Mouse (Mus musculus): ENCODE measurements around the gene Lrrc8a. TPM values are rescaled to one million over a fixed set of nuclear protein-coding genes. Genes with fewer than 3 reads are reported as not detected.

Lrrc8a gene
- polyA plus RNA-seq (2016; fragmentation: Nextera tagmentation; extraction: Ambion mirVana) = 38.3 and 43.4 TPM in 2 replicates

DNA sequence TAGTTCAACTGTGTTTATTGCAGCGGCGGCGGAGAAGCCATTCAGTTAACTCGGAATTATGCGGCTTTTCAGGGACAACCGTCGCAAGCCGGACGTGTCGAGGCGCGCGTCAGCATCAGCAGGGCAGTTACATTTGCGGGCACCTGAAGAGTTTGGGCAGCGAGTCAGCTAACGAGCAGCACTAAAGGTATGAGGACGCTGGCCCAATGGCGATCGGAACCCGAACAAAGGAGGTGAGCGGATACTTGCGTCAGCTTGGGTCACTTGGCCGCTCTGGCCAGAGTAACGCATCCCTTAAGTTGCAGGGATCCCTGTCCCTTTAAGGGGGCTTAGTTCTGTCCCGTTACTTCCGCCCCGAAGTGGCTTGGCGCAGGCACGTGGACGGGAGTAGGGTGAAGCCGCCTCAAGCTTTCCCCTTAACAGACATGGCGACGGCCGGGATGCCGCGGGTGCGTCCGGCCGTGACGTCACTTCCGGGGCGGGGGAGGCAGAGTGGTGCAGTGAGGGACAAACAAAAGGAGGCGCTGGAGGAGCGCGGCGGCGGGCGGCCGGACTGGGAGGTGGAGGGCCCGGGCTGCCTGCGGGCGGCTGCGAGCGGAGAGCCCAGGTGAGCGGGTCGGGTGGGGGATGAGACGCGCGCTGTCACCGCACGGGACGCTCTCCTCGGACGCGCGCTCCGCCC, at the start of gene Lrrc8a:
Lrrc8a (plus strand) TSS at position 517 of the 682 bp plus-strand sequence.
- Histone ChIP-seq H3K4me3 (peak within 1 kb of the TSS; percentile 89), H3K36me3 (peaks cover 35% of the 10 kb centered on the region), H3K27me3 (ENCODE audit: insufficient read depth, poor library complexity, severe bottlenecking) (no peaks in the 10 kb centered on the region), H3K4me1 (replicated peaks) (peaks cover 39% of the 10 kb centered on the region), H3K9me3 (no peaks in the 10 kb centered on the region), H3K27ac (peak within 1 kb of the TSS; percentile 95)
- under 1% methylated on average over 67 of the region's 67 CpGs for WGBS
- DNase-seq (ENCODE audit: low spot score) = peak; percentile 100

DNA sequence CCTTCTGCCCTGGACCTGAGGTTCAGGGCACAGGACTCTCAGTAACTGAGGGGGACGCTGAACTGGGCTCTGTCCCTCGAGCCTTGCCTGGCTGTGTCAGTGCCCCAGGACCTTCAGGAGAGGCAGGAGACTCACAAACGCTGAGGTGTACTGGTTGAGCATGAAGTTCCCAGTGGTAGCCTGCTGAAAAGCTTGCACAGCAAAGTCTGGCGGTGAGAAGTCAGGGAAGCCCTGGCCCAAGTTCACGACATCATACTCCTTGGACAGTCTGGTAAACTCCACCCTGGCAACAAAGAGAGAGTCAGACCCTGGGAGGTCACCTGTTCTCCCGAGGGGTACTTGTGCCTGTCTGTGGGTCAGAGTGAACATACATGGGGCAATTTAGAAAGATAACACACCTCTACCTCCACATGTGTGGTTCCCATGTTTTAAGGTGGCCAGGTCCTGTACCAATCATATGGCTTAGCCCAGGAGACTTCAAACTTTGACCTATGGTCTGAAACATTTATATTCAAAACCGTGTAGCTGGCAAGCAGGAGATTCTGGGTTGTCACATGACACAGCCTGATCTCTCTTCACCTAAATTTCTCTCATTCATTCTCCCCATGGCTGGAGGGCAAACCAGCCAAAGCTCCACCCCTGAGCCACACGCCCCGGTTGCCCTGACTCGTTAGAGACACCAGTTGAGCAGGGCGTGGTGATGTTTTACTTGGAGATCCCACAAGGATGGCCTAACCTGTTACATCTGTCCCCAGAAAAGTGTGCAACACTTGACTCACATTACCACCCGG, 45.5 kb upstream of the Lrrc8a start:
- no peak overlapping the region for H3K4me3 ChIP-seq
- 91% methylated on average over 12 of the region's 12 CpGs for WGBS

DNA sequence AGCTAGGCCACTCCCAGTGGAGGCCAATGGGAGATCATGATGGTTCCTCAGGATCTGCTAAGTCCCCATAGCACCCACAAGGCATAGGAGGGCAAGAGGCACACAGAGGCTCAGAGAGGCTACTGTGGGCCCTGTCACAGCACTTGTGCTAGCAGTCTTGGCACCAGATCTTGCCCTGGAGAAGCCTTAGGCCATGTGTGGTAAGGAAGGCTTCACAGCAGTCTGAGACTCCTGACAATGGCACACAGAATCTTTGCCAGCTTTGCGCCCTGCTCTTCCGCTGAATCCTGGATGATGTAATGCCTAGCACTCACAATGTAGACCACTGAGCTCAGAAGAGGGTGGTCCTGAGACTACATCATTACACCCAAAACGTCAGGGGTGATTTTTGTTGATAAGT, 42.9 kb upstream of the Lrrc8a start:
- no peak overlapping the region for H3K4me3 ChIP-seq
- 84% methylated on average over 3 of the region's 3 CpGs for WGBS
- DNase-seq (ENCODE audit: low spot score) = no peak
- no peaks in the 10 kb centered on the region for H3K9me3 ChIP-seq
- H3K27ac ChIP-seq = no peak overlapping the region
- H3K4me1 ChIP-seq (replicated peaks) = no peaks in the 10 kb centered on the region
- H3K27me3 ChIP-seq (ENCODE audit: insufficient read depth, poor library complexity, severe bottlenecking) = no peaks in the 10 kb centered on the region
- peaks cover 3% of the 10 kb centered on the region; the same call in 1 of the 2 replicates for H3K36me3 ChIP-seq

More for the DNA sequence above, 45.5 kb upstream of the Lrrc8a start:
- peaks cover 7% of the 10 kb centered on the region; the same call in 1 of the 2 replicates for H3K36me3 ChIP-seq
- H3K9me3 ChIP-seq = no peaks in the 10 kb centered on the region
- no peak overlapping the region for H3K27ac ChIP-seq
- no peaks in the 10 kb centered on the region for H3K27me3 ChIP-seq (ENCODE audit: insufficient read depth, poor library complexity, severe bottlenecking)
- no peak for DNase-seq (ENCODE audit: low spot score)
- no peaks in the 10 kb centered on the region for H3K4me1 ChIP-seq (replicated peaks)

DNA sequence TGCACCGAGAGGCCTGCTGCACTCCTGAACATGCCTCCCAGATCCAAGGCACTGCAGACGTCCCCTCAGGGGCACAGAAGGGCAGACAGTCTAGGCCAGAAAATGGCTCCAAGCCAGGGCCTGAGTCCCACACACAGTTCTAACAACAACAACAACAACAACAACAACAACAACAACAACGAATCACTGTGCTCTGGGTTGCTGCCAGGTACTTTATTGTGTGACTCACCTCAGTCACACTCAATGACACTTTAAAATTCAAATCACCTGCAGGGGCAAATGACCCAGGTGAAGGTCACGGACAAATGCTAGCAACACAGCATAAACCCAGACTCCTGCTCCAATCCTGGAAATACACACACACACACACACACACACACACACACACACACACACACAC, 39.5 kb upstream of the Lrrc8a start:
- Histone ChIP-seq H3K9me3 (no peaks in the 10 kb centered on the region), H3K36me3 (no peaks in the 10 kb centered on the region), H3K27me3 (ENCODE audit: insufficient read depth, poor library complexity, severe bottlenecking) (no peaks in the 10 kb centered on the region), H3K4me1 (replicated peaks) (no peaks in the 10 kb centered on the region), H3K27ac (no peak overlapping the region), H3K4me3 (no peak overlapping the region)
- WGBS = 66% methylated on average over 4 of the region's 4 CpGs
- DNase-seq (ENCODE audit: low spot score) = no peak

DNA sequence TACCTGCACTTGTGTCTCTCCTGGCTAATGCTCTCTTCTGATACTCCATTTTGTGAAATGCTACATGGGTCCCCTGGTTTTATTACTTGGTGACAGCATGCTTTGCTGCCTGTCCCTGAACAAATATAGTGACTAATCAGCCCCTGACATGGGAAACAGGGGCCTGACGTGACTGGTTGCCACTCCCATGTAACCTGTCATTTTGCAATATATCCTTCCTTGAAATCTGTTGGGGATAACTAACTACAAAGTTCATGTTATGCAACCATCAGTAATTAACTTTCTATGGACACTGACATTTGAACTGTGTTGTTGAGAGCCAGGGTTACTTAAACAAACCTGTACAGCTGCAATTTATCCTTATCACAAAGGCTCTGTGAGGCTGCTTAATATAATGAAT, 37.5 kb upstream of the Lrrc8a start:
- H3K4me3 ChIP-seq = no peak overlapping the region
- H3K27ac ChIP-seq = no peak overlapping the region
- no peaks in the 10 kb centered on the region for H3K36me3 ChIP-seq
- H3K9me3 ChIP-seq = no peaks in the 10 kb centered on the region
- H3K27me3 ChIP-seq (ENCODE audit: insufficient read depth, poor library complexity, severe bottlenecking) = no peaks in the 10 kb centered on the region
- WGBS = 77% methylated on average over 1 of the region's 1 CpGs
- no peak for DNase-seq (ENCODE audit: low spot score)
- peaks cover 8% of the 10 kb centered on the region for H3K4me1 ChIP-seq (replicated peaks)

DNA sequence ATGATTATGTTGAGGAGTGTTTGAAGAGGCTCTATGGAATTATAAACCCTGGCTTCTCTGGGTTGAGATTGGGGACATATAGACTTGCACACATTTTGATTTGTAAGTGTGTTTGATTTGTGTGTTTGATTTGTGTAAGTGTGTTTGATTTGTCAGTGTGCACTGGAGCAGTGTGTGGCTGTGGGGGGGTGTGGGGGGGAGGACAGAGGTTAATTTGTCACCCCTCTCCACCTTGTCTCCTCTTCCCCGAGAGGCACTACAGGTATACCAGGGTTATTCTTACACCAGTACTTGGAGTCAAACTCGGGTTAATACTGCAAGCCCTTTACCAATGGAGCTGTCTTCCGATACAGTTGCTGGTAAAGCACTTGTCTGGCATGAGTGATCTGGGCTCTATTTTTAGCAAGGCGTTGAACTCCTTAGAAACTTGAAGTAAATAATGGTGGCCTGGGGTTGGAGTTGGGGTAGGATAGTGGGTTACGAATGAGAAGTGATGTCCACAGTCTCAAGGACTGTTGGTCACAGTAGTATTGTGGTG, 37.1 kb upstream of the Lrrc8a start:
- no peak overlapping the region for H3K27ac ChIP-seq
- no peaks in the 10 kb centered on the region for H3K27me3 ChIP-seq (ENCODE audit: insufficient read depth, poor library complexity, severe bottlenecking)
- no peak overlapping the region for H3K4me3 ChIP-seq
- no peaks in the 10 kb centered on the region for H3K36me3 ChIP-seq
- peaks cover 8% of the 10 kb centered on the region for H3K4me1 ChIP-seq (replicated peaks)
- no peak for DNase-seq (ENCODE audit: low spot score)
- 84% methylated on average over 5 of the region's 5 CpGs for WGBS
- H3K9me3 ChIP-seq = no peaks in the 10 kb centered on the region

DNA sequence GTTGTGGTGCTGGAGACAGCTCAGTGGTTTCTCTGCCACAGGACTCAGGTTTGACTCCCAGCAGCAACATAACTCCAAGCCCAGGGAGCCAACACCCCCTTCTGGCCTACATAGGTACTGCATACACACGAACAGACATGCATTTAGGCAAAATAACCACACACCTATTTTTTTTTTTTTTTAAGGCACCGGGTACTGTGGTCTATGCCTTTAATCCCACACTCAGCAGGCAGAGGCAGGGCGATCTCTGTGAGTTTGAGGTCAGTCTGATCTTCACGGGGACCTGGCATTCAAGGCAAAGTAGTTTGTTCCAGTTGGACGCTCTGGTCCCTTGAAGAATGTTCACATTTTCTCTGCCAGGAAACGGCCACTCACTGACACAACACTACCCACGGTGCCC, 34.1 kb upstream of the Lrrc8a start:
- 77% methylated on average over 7 of the region's 7 CpGs for WGBS
- H3K36me3 ChIP-seq = no peaks in the 10 kb centered on the region
- H3K27ac ChIP-seq = no peak overlapping the region
- no peaks in the 10 kb centered on the region for H3K27me3 ChIP-seq (ENCODE audit: insufficient read depth, poor library complexity, severe bottlenecking)
- H3K4me1 ChIP-seq (replicated peaks) = peaks cover 23% of the 10 kb centered on the region
- no peaks in the 10 kb centered on the region for H3K9me3 ChIP-seq
- peak; percentile 25 for DNase-seq (ENCODE audit: low spot score)
- no peak overlapping the region for H3K4me3 ChIP-seq

DNA sequence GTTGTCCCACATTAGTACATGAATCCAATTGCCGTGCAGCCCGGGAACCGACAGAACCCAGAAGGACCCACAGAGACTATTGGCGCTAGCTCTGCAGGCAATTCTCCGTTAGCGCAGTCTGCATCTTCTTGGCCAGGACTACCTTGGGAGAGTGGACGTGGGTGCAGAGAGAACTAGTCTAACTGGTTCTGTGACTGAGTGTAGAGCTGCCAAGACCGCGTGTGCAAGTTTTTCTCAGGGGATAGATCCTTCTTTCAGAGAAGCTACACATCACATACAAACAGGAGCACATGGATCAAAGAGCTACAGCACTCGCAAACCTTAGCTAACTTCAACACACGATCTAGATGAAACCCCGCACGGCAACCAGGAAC, 32.3 kb upstream of the Lrrc8a start:
- H3K4me3 ChIP-seq = peak overlapping the region; percentile 80
- no peak for DNase-seq (ENCODE audit: low spot score)
- peak overlapping the region; percentile 80 for H3K27ac ChIP-seq
- H3K36me3 ChIP-seq = no peaks in the 10 kb centered on the region
- no peaks in the 10 kb centered on the region for H3K27me3 ChIP-seq (ENCODE audit: insufficient read depth, poor library complexity, severe bottlenecking)
- H3K4me1 ChIP-seq (replicated peaks) = peaks cover 23% of the 10 kb centered on the region
- H3K9me3 ChIP-seq = no peaks in the 10 kb centered on the region
- WGBS = 6% methylated on average over 13 of the region's 13 CpGs

DNA sequence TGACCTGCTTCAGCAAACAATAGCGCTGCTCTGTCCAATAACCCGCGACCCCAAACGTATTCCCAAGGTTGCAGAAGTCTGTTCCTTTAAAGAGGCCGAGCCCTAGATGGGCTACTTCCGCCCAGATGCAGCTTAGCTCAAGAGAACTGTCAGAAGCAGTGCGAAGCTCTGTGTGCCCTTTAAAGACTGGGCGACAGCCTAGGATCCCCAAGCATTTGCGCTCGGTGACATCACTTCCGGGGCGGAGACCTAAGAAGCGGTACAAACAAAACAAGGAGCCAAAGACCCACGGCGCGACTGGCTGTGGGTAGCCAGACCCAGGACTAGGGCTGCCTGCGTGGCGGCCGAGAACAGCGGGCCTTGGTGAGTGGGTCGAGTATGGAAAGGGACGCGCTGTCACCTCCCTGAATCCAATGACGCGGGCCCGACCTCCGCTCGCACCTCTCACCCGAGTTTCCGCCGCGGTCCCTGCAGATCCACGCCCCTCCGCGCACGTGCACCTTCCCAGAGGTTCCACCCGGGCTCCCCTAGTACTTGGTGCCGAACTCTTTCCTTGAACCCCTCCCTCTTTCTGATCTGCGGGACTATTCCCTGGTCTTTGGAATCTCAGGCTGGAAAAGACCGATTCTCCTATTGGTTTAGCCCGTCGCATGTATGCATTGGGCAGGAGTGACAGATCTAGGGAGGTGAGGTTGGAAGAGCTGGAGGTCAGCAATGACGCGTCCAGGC, 31.7 kb upstream of the Lrrc8a start, which contains the start of gene Kyat1:
Kyat1 (minus strand) TSS at position 219 of the 729 bp plus-strand sequence.
- Histone ChIP-seq H3K27ac (peak within 1 kb of the TSS; percentile 80), H3K27me3 (ENCODE audit: insufficient read depth, poor library complexity, severe bottlenecking) (no peaks in the 10 kb centered on the region), H3K4me3 (peak within 1 kb of the TSS; percentile 80), H3K9me3 (no peaks in the 10 kb centered on the region), H3K4me1 (replicated peaks) (peaks cover 23% of the 10 kb centered on the region), H3K36me3 (no peaks in the 10 kb centered on the region)
- under 1% methylated on average over 44 of the region's 44 CpGs for WGBS
- DNase-seq (ENCODE audit: low spot score) = peak; percentile 94

DNA sequence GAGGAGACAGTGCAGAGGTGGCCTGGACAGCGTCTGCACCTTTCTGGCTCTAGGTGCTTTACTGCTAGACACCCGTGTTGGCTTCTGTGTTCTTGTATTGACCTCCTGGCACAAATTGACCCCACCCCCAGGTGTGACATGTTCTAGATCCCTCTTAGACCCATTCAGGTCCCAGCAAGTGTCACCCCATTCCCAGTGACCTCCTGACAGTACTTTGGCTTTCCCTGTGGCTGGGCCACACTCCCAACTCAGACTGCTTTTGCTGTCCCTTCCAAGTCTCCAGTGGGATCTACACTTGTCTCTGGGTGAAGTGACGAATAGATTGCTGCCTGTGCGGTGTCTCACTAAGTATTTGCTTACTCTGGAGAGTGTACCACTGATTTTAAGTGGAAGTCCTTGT, 30.1 kb upstream of the Lrrc8a start:
- H3K9me3 ChIP-seq = no peaks in the 10 kb centered on the region
- no peak overlapping the region for H3K4me3 ChIP-seq
- no peak for DNase-seq (ENCODE audit: low spot score)

DNA sequence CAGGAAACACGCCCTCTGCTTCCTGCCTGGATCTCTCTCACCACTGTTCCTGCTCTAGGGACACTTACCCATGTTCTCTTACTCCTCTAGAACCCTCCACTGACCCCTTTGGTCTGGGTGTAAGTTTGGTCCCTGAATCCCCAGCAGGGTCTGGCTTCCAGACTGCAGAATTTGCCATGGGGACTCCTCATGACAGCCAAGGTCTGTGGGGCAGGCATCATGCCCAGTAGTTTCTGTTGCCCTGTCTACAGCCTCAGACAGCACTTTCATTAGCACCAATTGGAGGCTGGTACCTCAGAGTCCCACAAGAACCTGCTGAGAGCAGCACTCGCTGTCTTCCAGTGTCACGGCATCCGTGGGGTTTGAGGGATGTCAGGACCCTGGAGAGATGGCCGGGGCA, 29.6 kb upstream of the Lrrc8a start:
- Histone ChIP-seq H3K4me1 (replicated peaks) (peaks cover 23% of the 10 kb centered on the region), H3K4me3 (no peak overlapping the region), H3K36me3 (no peaks in the 10 kb centered on the region), H3K27ac (no peak overlapping the region), H3K9me3 (no peaks in the 10 kb centered on the region), H3K27me3 (ENCODE audit: insufficient read depth, poor library complexity, severe bottlenecking) (no peaks in the 10 kb centered on the region)
- 83% methylated on average over 5 of the region's 5 CpGs for WGBS
- no peak for DNase-seq (ENCODE audit: low spot score)

More for the DNA sequence above, 30.1 kb upstream of the Lrrc8a start:
- no peak overlapping the region for H3K27ac ChIP-seq
- H3K27me3 ChIP-seq (ENCODE audit: insufficient read depth, poor library complexity, severe bottlenecking) = no peaks in the 10 kb centered on the region
- no peaks in the 10 kb centered on the region for H3K36me3 ChIP-seq
- H3K4me1 ChIP-seq (replicated peaks) = peaks cover 23% of the 10 kb centered on the region
- WGBS = 87% methylated on average over 4 of the region's 4 CpGs

DNA sequence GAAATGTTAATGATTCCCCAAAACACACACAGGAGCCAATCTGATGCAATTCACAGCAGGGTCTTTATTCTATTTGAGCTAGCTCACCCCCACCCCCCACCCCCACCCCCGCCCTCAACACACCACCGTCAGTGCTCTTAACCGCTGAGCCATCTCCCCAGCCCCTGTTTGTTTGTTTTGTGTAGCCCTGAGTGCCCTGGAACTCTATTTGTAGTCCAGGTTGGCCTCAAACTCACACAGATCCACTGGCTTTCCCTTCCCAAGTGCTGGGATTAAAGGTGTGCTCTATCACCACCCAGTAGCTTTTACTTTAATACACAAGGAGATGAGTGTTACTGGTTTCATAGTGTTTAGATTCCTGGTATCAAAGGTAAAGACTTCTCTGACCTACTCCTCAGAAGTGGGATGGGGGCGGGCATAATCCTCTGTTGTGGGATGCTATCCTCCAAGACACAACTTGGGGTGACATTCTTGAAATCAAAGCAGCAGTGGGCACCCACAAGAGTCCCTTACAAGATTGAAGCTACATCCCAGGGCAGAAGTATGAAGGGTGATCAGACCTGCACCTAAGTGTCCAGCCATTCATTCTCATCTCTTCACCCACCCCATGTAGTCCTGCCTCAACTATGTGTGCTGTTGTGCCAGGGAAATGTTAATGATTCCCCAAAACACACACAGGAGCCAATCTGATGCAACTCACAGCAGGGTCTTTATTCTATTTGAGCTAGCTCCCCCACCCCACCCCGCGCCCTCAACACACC, 25.9 kb upstream of the Lrrc8a start:
- H3K4me3 ChIP-seq = no peak overlapping the region
- no peaks in the 10 kb centered on the region for H3K36me3 ChIP-seq
- DNase-seq (ENCODE audit: low spot score) = no peak
- 69% methylated on average over 6 of the region's 6 CpGs for WGBS
- H3K27me3 ChIP-seq (ENCODE audit: insufficient read depth, poor library complexity, severe bottlenecking) = no peaks in the 10 kb centered on the region
- H3K27ac ChIP-seq = no peak overlapping the region
- H3K9me3 ChIP-seq = no peaks in the 10 kb centered on the region
- H3K4me1 ChIP-seq (replicated peaks) = peaks cover 8% of the 10 kb centered on the region
